Mouse (Mus musculus): ENCODE results near the gene Pmvk. TPM values are rescaled to one million over a fixed set of nuclear protein-coding genes. Genes with fewer than 3 reads are reported as not detected.

Pmvk gene
- 10 to 100 TPM; 13.1 to 16.1 TPM for total RNA-seq (2021)
- long read RNA-seq, experiment 1, transcript Pmvk-201 (5 exons, 1,194 nt), result major isoform, 21 of 24 reads
- long read RNA-seq, experiment 1, partial matches to known transcripts, result 1 of 24 reads
- long read RNA-seq, experiment 1, other reads (novel, unspliced or antisense), result 2 of 24 reads
- long read RNA-seq, experiment 2, transcript Pmvk-201 (5 exons, 1,194 nt), result major isoform, 28 of 36 reads
- long read RNA-seq, experiment 2, partial matches to known transcripts, result 1 of 36 reads
- long read RNA-seq, experiment 2, other reads (novel, unspliced or antisense), result 7 of 36 reads

DNA sequence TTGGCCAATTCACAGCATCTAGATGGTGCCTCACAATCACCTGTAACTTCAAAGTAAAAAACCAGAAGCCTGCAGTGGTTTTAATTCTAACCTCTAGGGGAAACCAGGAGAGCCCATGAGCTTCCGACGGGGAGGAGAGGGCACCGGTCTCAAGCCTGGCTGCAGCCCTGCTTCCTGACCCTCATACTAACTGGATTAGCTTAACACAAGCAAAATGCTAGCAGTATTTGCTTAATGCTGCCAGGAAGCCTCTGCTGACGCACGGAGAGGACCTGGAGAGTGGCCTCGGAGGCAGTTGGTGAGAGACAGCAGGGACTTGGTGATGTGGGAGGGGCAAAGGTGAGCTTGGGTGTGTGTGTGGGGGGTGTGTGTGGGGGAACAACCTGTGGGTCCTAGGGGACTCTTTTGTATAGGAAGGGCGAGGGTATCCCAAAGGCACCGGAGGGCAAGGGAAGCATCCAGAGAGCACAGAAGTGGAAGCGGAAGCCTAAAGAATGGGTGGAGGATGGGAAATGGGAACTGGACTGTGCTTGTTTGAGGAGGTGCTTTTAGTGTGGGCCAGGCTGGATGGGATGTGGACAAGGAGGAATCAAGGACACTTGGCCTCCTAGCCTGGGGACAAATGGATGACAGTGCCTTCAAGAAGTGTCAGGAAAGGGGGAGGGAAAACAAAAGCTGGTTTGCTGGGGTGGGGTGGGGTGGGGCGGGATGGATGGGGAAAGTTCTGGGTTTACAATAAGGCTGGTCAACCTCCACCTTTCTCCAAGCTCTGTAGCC lies at the start of gene Pmvk:
Gene Pmvk, plus strand, starts transcription at position 141 of the 777 bp plus-strand sequence.
- DNase-seq (ENCODE audit: low spot score in 2 of 2), result no peak

- no peak for DNase-seq (ENCODE audit: low spot score in 2 of 2)
These were observed 47.5 kb upstream of the Pmvk start for GRCm38 (mm10) chr3:89406887-89407286.

GRCm38 (mm10) chr3:89408448-89408847 lies 45.9 kb upstream of the Pmvk start:
- DNase-seq (ENCODE audit: low spot score in 2 of 2), result no peak

GRCm38 (mm10) chr3:89409701-89410100 lies 44.6 kb upstream of the Pmvk start:
- DNase-seq (ENCODE audit: low spot score in 2 of 2), result no peak

DNA sequence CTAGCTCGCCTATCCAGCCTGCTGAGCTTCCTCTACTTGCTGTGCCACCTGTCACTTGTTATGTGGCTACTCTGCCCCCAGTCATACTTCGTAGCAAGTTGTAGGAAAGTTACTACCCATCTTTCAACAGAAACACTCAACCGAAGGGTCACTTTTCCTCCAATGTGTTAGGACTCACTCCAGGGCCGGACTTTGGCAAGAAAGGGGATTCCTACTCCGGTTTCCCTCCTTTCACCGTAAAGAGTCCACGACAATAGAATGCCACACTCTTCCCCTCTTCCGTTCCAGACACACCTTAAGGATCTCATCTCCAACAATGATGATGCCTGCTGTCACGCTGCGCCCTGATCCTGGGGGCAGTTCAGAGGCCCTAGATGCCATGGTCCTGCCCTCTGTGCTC lies 43.5 kb upstream of the Pmvk start:
- DNase-seq (ENCODE audit: low spot score in 2 of 2), result no peak

GRCm38 (mm10) chr3:89411490-89412393 lies 42.6 kb upstream of the Pmvk start, which contains the start of gene Flad1:
Flad1 (minus strand) TSS chr3:89411870.
- peak; percentile 87 to 93 for DNase-seq (ENCODE audit: low spot score in 2 of 2)

- no peak for DNase-seq (ENCODE audit: low spot score in 2 of 2)
These were observed 38.2 kb upstream of the Pmvk start for GRCm38 (mm10) chr3:89416158-89416557.

DNA sequence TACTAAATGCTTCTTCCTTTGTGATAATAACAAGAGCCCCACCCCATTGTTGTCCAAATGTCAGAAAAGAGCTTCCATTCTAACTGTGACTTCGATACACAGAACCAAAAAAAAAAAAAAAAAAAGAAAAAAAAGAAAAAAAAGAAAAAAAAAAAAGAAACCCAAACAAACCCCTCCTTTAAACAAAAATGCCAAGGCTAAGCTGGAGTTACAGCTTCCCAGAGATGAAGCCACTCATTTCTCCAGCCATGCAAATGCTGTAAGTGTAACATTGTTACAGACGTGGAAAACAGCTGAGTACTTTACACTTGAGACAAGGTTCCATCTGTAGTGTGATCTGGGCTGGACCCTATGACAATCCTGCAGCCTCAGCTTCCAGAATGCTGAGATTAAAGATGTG lies 37.2 kb upstream of the Pmvk start:
- DNase-seq (ENCODE audit: low spot score in 2 of 2), result no peak

DNA sequence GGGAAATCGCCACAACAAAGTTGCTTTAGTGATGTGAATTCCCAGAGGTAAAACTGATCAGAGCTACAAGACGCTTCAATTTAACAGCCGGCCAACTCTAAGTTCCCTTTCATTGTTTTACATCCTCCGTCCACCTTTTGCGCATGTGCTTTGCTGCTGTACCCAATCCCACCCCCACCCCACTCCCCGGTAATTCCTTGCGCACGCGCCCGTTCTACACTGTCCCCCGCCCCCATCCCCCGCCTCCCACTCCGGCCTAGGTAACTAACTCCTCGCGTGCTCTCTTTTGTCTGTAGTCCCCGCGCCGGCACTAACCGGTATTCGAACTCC lies 36.5 kb upstream of the Pmvk start:
- no peak for DNase-seq (ENCODE audit: low spot score in 2 of 2)

DNA sequence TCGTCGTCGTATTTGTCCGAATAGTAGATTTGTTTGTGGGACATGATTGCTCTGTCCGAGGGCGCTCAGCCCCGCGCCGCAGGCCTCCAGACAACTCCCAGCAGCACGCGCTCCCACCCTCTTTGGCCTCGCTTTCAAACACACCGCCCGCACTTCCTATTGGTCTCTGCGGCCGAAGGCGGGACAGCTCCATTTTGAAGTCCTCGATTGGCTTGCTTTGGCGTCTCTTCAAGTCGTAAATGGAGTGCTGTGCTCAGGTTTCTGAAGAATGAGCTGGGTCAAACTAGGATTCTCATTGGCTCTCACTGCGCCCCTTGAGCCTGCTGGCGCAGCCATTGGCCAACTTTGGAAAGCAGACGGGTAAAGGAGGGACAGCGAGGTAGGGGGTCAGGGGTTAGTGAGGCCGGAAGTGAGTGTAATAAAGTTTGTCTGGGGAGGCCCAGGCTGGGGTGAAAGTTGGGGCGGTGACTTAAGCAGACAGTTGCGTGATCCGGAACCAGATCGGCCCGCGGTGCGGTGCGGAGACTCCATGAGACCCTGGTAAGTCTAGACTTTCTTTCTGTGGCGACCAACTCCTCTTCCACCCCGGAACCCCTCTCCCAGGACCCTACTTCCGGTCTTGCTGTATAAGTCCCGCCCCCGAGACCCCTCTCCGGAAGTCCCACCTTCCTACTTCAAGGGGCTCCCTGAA lies 36.0 kb upstream of the Pmvk start, which contains the start of the genes Cks1b and Shc1:
Gene Cks1b, minus strand, starts transcription at position 214 of the 691 bp plus-strand sequence.
Gene Shc1, plus strand, starts transcription at position 274 of the 691 bp plus-strand sequence.
- peak; percentile 79 to 93 for DNase-seq (ENCODE audit: low spot score in 2 of 2)

DNA sequence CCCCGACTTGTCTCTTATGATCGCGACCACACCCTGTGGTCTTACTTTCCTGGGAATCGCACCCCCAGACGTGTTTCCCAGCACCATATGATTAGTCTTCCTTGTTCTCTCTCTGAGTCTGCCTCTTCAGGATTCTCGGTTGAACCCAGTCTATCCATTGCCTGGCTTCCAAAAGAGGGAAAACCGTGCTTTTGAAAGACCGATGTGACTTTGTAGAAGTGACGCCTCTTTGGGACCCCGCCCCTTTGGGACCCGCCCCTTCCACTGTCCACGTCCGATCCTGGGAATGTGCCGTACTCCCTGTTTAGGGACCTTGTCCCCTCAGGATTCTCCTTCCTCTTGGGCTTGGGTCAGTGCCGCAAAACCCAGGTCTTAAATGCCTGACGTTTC lies 35.5 kb upstream of the Pmvk start:
- peak; percentile 65 to 86 for DNase-seq (ENCODE audit: low spot score in 2 of 2)

DNA sequence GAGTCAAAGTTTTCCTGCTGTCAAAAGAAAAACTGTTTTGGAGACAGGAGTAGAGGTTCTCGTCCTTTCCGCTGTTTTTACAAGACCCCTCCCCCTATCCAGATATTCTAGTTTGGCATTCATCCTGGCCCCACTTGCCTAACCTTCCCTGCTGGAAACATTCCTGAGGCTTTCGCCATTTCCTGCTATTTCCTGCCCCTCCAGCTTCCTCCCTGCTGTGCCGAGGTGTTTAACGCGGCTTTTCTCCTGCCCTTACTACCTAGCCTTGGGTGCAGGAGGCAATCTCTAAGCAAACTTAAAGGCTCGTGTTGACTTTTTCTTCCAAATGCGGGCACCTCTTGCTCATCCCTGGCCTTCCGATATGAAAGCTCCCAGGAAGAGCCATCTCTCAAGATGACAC lies 34.8 kb upstream of the Pmvk start:
- DNase-seq (ENCODE audit: low spot score in 2 of 2), result peak in 1 of 2 experiments; percentile 50

- DNase-seq (ENCODE audit: low spot score in 2 of 2), result no peak
These were observed 34.4 kb upstream of the Pmvk start for GRCm38 (mm10) chr3:89419981-89420380.

DNA sequence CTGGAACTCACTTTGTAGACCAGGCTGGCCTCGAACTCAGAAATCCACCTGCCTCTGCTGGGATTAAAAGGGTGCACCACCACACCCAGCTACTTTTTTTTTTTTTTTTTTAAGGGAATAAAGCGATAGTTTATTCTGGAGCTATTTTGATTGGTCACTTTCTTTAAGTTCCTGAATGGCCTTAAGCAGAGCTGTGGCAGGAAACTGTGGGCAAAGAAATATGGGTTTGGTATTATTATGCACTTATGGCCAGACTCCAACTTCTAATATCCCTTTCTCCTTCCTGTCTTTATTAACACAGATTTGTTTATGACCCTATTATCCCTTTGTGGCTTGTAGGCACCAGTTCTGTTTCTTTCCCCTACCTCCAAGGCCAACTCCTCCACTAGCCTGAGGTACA lies 33.9 kb upstream of the Pmvk start:
- no peak for DNase-seq (ENCODE audit: low spot score in 2 of 2)

- peak; percentile 50 to 83 for DNase-seq (ENCODE audit: low spot score in 2 of 2)
These were observed 33.2 kb upstream of the Pmvk start for GRCm38 (mm10) chr3:89421002-89421774.

GRCm38 (mm10) chr3:89421810-89422473 lies 32.4 kb upstream of the Pmvk start:
- peak in 1 of 2 experiments; percentile 53 for DNase-seq (ENCODE audit: low spot score in 2 of 2)

- no peak for DNase-seq (ENCODE audit: low spot score in 2 of 2)
These were observed 31.7 kb upstream of the Pmvk start for GRCm38 (mm10) chr3:89422556-89423205.

- DNase-seq (ENCODE audit: low spot score in 2 of 2), result no peak
These were observed 29.8 kb upstream of the Pmvk start for GRCm38 (mm10) chr3:89424416-89425140.

All from gastrocnemius, postnatal 4 days (tissue).